Mouse (Mus musculus) lung, postnatal 0 days (tissue): ENCODE results near the gene Asrgl1.

ENCODE experiments used
- CTCF ChIP-seq: IDR thresholded peaks from 2 replicates; pipeline ENCODE4 v1.5.1; 2016; ENCODE audit warnings: antibody characterized with exemption, mild to moderate bottlenecking
- EP300 ChIP-seq: IDR thresholded peaks from 2 replicates; pipeline ENCODE4 v1.6.1; 2016; ENCODE audit warnings: antibody characterized with exemption, mild to moderate bottlenecking, control low read depth

- TF ChIP-seq CTCF (0 out of 2 replicates have a peak, but pooled peaks have one; percentile 10), EP300 (no peak)
Observed at GRCm38 (mm10) chr19:9108536-9108935, 26.9 kb downstream of the Asrgl1 start.
